Mouse (Mus musculus): ENCODE data around the gene Gm3278. TPM values are rescaled to one million over a fixed set of nuclear protein-coding genes. Genes with fewer than 3 reads are reported as not detected.
"Not testable (repeated sequence)": the region's sequence is repeated elsewhere in the genome, so short reads cannot be mapped to it uniquely, and the experiment has no call there.

Gene Gm3278
- polyA plus RNA-seq (2012; rRNA removed) (not detected in 2 replicates), polyA plus RNA-seq (2014; fragmentation: Nextera tagmentation; extraction: Ambion mirVana) (not detected in 2 replicates)

- not testable (repeated sequence) for H3K4me2 ChIP-seq (ENCODE audit: low read depth); H3K27me3 ChIP-seq (ENCODE audit: control insufficient read depth, insufficient read depth, low read length); DNase-seq (ENCODE audit: low read depth in 3 of 3, low spot score in 3 of 3); H3K27ac ChIP-seq; H3K4me1 ChIP-seq (replicated peaks; ENCODE audit: control insufficient read depth in 2 of 2, insufficient read depth in 2 of 2, low read length in 1 of 2); H3K4me3 ChIP-seq (ENCODE audit: insufficient read depth in 1 of 2, low read depth in 2 of 2, low read length in 2 of 2); H3K9ac ChIP-seq (replicated peaks); H3K9me3 ChIP-seq (ENCODE audit: control insufficient read depth, low read length); ATAC-seq (ENCODE audit: insufficient read depth); H3K36me3 ChIP-seq (replicated peaks; ENCODE audit: control insufficient read depth, insufficient read depth, low read depth)
- no CpG with 5 or more reads among the region's 3 CpGs for WGBS (ENCODE audit: insufficient replicate concordance)
Observed at GRCm38 (mm10) chr14:4892116-4892515, at the start of gene Gm3278. TSS of gene Gm3278 (plus strand) at chr14:4892416.

DNA sequence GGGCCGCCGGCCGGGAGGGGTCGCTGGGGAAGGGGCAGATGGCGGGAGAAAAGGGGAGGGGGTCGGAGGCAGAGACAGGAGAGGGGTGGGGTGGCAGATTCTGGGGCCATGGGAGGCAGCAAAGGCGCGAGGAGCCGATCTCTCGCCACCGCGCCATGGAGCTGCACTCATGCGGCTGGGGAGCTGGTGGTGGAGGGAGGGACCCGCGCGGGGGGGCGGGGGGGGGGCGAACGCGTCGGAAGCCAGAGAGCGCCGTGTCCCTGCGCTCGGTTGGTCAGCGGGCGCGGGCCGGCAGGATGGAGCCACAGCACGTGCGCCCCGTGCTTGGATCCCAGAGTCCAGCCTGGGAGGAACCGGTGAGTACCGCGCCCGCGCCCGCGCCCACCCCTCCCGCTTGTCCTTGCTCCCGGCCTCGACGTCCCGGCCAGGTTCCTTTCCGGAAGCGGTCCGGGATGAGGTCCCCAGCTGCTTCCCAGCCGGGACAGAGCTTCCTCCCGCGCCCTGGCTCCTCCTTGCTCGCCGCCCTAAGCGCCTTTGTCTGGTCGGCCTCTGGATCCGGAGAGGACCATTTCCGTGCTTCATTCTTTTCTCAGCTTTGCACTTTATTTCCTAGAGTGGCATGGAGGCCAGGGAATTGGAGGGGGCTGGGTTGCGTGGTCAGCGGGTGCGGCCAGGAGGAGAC lies 36.8 kb upstream of the Gm3278 start, which contains the start of gene Gm3264:
TSS of gene Gm3264 (plus strand) at position 278 of the 682 bp plus-strand sequence.
- H3K36me3 ChIP-seq (replicated peaks; ENCODE audit: control insufficient read depth, insufficient read depth, low read depth); H3K9ac ChIP-seq (replicated peaks); H3K27me3 ChIP-seq (ENCODE audit: control insufficient read depth, insufficient read depth, low read length); H3K27ac ChIP-seq; DNase-seq (ENCODE audit: low read depth in 3 of 3, low spot score in 3 of 3); ATAC-seq (ENCODE audit: insufficient read depth); H3K9me3 ChIP-seq (ENCODE audit: control insufficient read depth, low read length); H3K4me2 ChIP-seq (ENCODE audit: low read depth); H3K4me1 ChIP-seq (replicated peaks; ENCODE audit: control insufficient read depth in 2 of 2, insufficient read depth in 2 of 2, low read length in 1 of 2); H3K4me3 ChIP-seq (ENCODE audit: insufficient read depth in 1 of 2, low read depth in 2 of 2, low read length in 2 of 2): not testable (repeated sequence)
- WGBS (ENCODE audit: insufficient replicate concordance), result 6% methylated on average over 23 of the region's 59 CpGs

Other genes with a start within 250 kb of the Gm3278 start
- not detected in 2 replicates for gene Gm3239, start 228.2 kb upstream of the Gm3278 start, polyA plus RNA-seq (2012; rRNA removed)
- gene Gm3239, start 228.2 kb upstream of the Gm3278 start, polyA plus RNA-seq (2014; fragmentation: Nextera tagmentation; extraction: Ambion mirVana), result 0.05 TPM in 1 of 2 replicates, not detected in the other
- gene Gm7876, start 183.2 kb upstream of the Gm3278 start, polyA plus RNA-seq (2012; rRNA removed), result not detected in 2 replicates
- gene Gm7876, start 183.2 kb upstream of the Gm3278 start, polyA plus RNA-seq (2014; fragmentation: Nextera tagmentation; extraction: Ambion mirVana), result not detected in 2 replicates
- not detected in 2 replicates for gene Gm3252, start 165.6 kb upstream of the Gm3278 start, polyA plus RNA-seq (2012; rRNA removed)
- not detected in 2 replicates for gene Gm3252, start 165.6 kb upstream of the Gm3278 start, polyA plus RNA-seq (2014; fragmentation: Nextera tagmentation; extraction: Ambion mirVana)
- gene Gm9602, start 116.1 kb upstream of the Gm3278 start, polyA plus RNA-seq (2012; rRNA removed), result not detected in 2 replicates
- not detected in 2 replicates for gene Gm9602, start 116.1 kb upstream of the Gm3278 start, polyA plus RNA-seq (2014; fragmentation: Nextera tagmentation; extraction: Ambion mirVana)
- gene Gm3269, start 54.3 kb upstream of the Gm3278 start, polyA plus RNA-seq (2012; rRNA removed), result not detected in 2 replicates
- not detected in 2 replicates for gene Gm3269, start 54.3 kb upstream of the Gm3278 start, polyA plus RNA-seq (2014; fragmentation: Nextera tagmentation; extraction: Ambion mirVana)
- gene Gm3264, start 36.8 kb upstream of the Gm3278 start, polyA plus RNA-seq (2012; rRNA removed), result not detected in 2 replicates
- not detected in 2 replicates for gene Gm3264, start 36.8 kb upstream of the Gm3278 start, polyA plus RNA-seq (2014; fragmentation: Nextera tagmentation; extraction: Ambion mirVana)
- not detected in 2 replicates for gene Gm8297, start 91.5 kb downstream of the Gm3278 start, polyA plus RNA-seq (2012; rRNA removed)
- not detected in 2 replicates for gene Gm8297, start 91.5 kb downstream of the Gm3278 start, polyA plus RNA-seq (2014; fragmentation: Nextera tagmentation; extraction: Ambion mirVana)
- not detected in 2 replicates for gene Gm3298, start 123.5 kb downstream of the Gm3278 start, polyA plus RNA-seq (2012; rRNA removed)
- gene Gm3298, start 123.5 kb downstream of the Gm3278 start, polyA plus RNA-seq (2014; fragmentation: Nextera tagmentation; extraction: Ambion mirVana), result not detected in 2 replicates
- gene 4930555G01Rik, start 158.2 kb downstream of the Gm3278 start, polyA plus RNA-seq (2012; rRNA removed), result not detected in 2 replicates
- gene 4930555G01Rik, start 158.2 kb downstream of the Gm3278 start, polyA plus RNA-seq (2014; fragmentation: Nextera tagmentation; extraction: Ambion mirVana), result not detected in 2 replicates
- 0.04 TPM in 1 of 2 replicates, not detected in the other for gene Gm8281, start 178.6 kb downstream of the Gm3278 start, polyA plus RNA-seq (2012; rRNA removed)
- not detected in 2 replicates for gene Gm8281, start 178.6 kb downstream of the Gm3278 start, polyA plus RNA-seq (2014; fragmentation: Nextera tagmentation; extraction: Ambion mirVana)
- gene Gm8279, start 239.1 kb downstream of the Gm3278 start, polyA plus RNA-seq (2012; rRNA removed), result not detected in 2 replicates
- not detected in 2 replicates for gene Gm8279, start 239.1 kb downstream of the Gm3278 start, polyA plus RNA-seq (2014; fragmentation: Nextera tagmentation; extraction: Ambion mirVana)

All from liver, embryonic 14.5 days (tissue).